Mouse (Mus musculus) embryonic stem cell, embryonic (primary cell): ENCODE measurements around the gene Nck2.

Source experiments
- CTCF ChIA-PET, 4 experiments: fragments of 300-600 bp in 2 of 4; fragments of 350-600 bp in 2 of 4; sonication (Branson Sonifier 250); formaldehyde crosslinking; loops; one replicate each; lab custom pipeline; 2022; ENCODE audit warnings: inconsistent platforms in 2 of 4; lab: Charles Lee
- POLR2A ChIA-PET, 4 experiments: fragments of 300-600 bp in 2 of 4; fragments of 350-600 bp in 2 of 4; sonication (Branson Sonifier 250); formaldehyde crosslinking; loops; one replicate each; lab custom pipeline; 2022; ENCODE audit warnings: antibody characterized with exemption in 4 of 4, inconsistent platforms in 1 of 4; lab: Charles Lee

Nck2 gene

DNA sequence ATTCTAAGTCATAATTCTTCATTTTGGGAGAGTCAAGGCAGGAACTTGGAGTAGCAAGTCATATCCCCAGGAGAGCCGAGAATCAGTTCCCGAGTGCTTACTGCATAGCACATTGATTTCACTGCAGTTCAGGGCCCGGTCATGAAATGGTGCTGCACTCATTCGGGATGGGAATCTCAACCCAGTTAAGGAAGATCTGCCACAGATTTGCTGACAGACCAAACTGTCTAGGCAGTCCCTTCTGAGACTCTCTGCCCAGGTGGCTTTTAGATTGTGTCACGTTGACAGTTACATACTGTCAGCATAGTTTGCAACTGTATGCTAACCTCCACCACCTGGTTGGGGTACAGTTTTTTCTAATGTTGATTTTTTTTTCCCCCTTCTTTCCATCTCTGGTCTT, 16.1 kb downstream of the Nck2 start:
- ChIA-PET CTCF (interaction anchor here in 1 of 4 experiments (0.7 kb wide), 1 partner anchor 13 kb away, joined by 3 read pairs; no protein-coding TSS in a partner anchor), POLR2A (no interaction called here)

DNA sequence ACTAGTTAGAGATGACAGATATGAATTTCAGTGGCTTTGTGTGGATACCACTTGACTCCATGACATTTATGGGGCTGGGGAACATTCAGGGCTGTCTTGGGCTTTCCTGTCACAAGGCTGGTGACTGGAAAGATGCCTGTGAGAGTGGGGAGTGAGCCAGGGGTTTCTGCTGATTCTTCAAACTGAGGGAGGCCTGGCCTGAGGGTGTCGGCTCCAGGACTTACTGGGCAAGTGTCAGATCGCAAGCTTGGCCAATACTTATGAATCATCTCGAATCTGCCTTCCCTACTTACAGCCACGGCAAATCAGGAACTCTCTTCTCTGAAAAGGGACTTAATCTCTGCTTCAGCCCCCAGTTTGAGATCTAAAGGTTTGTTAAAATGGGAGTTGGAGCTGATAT, 18.3 kb downstream of the Nck2 start:
- ChIA-PET POLR2A (interaction anchor here in 1 of 4 experiments (0.5 to 1.5 kb wide), 4 partner anchors 9 to 355 kb away, joined by 3 to 4 read pairs (median 4); no protein-coding TSS in a partner anchor), CTCF (no interaction called here)

DNA sequence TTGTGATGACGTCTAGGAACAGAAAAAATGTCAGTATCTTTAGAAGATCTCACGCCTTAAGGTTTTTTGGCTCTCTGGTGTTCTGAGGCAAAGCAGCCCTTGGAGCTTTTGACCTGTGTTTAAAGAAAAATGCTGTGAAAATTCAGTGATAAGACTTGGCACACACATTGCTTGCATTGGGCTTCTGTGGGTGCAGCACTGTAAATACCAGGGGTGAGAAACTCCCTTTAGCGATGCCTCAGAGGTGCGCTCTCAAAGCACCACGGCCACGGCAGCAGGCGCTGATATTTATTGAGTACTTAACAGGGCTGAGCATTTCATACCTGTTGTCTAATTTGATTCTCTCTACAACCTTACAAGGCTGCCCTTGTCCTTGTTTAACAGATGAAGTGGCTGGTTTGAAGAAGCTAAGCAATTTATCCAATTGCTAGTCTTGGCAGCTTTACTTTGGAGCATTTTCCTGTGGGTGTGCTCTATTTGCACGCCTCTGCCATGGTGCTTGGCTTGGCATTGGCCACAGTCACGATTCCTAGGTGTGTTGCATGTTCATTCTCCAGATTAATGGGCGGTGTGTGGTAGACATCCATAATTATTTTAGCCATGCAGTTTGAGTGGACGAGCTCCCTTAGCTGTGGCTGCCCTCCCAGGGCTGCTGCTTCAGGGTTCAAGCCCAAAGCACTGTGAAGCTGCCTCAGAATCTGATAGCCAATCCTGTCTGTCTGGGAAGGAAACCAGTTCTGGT, 19.7 kb downstream of the Nck2 start:
- ChIA-PET CTCF (no interaction called here), POLR2A (interaction anchor here in 2 of 4 experiments (0.7 to 2.1 kb wide), 5 partner anchors 8 to 19 kb away, joined by 3 to 5 read pairs (median 4); no protein-coding TSS in a partner anchor)

DNA sequence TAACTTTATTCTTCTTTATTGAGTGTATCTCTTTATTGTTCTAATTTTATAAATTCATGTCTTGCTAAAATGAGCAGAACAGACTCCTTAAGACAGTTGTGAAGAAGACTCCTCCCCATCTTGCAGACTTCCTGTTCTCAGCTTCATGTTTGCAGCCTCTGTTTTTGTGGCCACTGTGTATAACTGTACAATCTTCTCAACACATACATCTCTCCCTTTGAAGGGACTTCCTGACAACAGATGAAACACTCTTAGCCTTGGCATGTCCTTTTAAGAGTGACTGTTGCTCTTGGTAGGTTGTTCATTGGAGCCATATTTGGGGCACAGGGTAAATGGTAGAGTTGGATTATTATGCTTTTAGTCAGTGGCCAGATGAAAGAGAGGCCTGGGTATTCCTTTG, 20.6 kb downstream of the Nck2 start:
- CTCF ChIA-PET: no interaction called here
- POLR2A ChIA-PET: interaction anchor here in 2 of 4 experiments (0.8 to 2.1 kb wide), 3 partner anchors 9 to 10 kb away, joined by 4 to 5 read pairs (median 4); no protein-coding TSS in a partner anchor

DNA sequence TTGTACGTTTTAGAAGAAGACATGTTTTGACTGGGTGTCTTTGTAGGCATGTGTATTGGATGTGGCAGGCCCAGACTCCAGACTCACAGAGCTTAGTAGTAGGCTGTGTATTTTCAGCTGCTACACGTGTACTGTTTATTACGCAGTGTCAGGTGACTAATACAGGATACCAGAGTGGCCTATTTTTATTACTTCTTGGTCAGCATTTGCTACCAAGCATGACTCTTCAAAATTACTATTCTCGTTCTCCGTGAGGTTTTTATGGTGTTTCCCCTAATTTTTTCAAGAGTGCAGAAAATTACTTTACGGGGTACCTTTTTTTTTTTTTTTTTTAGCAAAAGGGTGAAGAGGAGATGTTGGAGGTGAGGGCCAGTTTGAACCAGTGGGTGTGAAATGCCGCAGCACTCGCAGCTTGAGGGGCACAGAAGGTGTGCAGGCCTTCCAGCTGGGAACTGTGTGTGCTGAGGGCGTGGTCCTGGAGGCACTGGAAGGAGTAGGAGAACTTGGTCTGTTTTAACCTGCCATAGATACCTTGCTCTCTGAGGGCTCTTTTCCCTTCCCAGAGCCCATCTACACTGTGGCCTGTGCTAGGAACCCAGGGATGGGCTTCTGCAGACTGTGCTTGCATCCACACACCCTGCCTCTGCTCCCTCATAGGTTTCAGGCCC, 21.7 kb downstream of the Nck2 start:
- POLR2A ChIA-PET: interaction anchor here in 2 of 4 experiments (0.5 to 2.1 kb wide), 3 partner anchors 9 to 45 kb away, joined by 3 to 5 read pairs (median 3); no protein-coding TSS in a partner anchor

DNA sequence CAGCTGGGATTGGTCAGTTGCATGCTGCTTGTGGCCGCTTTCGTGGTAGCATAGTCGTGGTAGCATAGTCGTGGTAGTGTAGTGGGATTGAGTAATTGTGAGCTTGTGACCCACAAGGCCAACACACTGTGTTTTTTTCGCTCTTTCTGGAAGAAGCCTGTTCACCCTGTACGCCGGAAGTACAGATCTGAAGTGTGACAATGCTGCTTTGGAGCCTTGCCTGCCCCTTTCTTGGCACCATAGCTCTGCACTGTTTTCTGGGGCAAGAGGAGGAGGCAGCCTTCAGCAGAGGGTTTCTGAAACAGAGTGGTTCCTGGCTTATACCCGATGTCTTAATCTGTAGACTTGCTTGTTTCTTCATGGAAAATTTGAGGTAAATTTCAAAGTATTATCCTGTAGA, 23.3 kb downstream of the Nck2 start:
- CTCF ChIA-PET: no interaction called here

More for the DNA sequence above, 21.7 kb downstream of the Nck2 start:
- CTCF ChIA-PET: no interaction called here

DNA sequence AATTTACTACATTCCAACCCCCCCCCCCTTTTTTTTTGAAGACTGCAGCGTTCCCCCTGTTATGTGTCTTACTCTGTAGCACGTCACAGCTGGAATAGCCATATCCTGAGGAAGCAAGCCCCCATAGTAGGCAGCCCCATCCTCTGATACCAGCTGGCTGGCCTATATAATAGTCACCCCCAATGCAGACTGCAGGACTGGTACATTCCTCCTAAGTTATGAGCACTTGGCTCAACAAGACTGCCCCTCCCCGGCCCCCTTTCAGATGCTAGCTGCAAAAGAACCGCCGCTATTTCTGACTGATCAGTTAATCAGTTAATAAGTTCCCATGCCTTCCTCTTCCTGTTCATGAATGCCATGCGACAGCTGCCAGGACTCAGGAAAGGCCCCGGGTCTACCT, 23.8 kb downstream of the Nck2 start:
- ChIA-PET POLR2A (no interaction called here), CTCF (no interaction called here)

More for the DNA sequence above, 23.3 kb downstream of the Nck2 start:
- POLR2A ChIA-PET: no interaction called here

DNA sequence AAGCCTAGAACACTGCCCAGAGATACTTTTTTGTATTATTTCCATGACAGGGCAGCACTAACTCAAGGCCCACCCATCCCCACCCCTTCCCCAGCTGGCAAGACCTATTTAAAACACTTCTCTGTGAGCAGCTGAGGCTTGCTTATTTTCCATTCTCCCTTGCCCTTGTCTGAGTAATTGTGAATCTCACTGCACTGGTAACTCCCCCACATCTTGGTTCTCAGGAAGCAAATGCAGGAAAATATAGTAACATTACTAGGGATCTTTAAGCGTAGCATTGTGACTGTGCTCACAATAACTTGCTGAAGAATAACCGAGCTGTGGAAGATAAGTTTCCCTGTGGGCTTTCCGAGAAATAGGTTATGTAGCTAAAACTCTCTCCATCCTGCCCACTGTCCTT, 24.6 kb downstream of the Nck2 start:
- ChIA-PET CTCF (interaction anchor here in 1 of 4 experiments (0.6 to 1.0 kb wide), 2 partner anchors 19 to 42 kb away, joined by 3 to 8 read pairs; no protein-coding TSS in a partner anchor), POLR2A (interaction anchor here in 2 of 4 experiments (0.8 to 1.4 kb wide), 4 partner anchors 14 to 174 kb away, joined by 3 to 5 read pairs (median 3); no protein-coding TSS in a partner anchor)

DNA sequence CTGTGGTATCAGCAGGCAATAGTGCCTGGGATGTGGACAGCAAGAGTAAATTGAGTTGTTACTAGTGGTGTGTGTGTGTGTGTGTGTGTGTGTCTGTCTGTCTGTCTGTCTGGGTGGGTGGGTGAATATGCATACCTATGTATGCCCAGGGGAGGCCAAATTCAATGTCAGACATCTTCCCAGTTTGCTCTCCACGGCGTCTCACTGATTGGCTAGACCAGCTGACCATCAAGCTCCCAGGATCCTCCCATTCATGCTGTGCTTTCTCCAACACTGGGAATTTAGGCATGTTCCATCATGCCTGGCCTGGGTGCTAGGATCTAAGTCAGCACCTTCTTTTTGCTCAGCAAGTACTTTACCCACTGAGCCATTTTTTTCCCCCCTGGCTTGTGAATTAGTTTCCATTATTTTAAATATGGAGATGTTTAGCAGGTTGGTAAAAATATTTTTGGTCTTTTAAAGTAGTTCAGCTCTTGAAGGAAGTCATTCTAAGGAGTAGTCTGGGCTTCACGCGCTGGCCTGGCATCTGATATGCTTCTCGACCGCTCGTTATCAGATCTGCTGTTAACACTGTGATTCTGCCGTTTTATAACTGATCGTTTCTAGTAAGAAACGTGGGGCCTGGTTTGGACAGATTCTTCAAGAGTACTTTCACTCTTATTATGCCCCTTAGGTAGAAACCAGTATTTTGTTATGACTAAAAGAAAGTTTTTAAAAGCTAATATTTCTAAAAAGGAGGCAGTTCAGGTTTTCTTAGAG, 26.2 kb downstream of the Nck2 start:
- POLR2A ChIA-PET: interaction anchor here in 2 of 4 experiments (1.0 to 1.6 kb wide), 6 partner anchors 8 to 30 kb away, joined by 3 to 8 read pairs (median 4); no protein-coding TSS in a partner anchor
- CTCF ChIA-PET: no interaction called here

DNA sequence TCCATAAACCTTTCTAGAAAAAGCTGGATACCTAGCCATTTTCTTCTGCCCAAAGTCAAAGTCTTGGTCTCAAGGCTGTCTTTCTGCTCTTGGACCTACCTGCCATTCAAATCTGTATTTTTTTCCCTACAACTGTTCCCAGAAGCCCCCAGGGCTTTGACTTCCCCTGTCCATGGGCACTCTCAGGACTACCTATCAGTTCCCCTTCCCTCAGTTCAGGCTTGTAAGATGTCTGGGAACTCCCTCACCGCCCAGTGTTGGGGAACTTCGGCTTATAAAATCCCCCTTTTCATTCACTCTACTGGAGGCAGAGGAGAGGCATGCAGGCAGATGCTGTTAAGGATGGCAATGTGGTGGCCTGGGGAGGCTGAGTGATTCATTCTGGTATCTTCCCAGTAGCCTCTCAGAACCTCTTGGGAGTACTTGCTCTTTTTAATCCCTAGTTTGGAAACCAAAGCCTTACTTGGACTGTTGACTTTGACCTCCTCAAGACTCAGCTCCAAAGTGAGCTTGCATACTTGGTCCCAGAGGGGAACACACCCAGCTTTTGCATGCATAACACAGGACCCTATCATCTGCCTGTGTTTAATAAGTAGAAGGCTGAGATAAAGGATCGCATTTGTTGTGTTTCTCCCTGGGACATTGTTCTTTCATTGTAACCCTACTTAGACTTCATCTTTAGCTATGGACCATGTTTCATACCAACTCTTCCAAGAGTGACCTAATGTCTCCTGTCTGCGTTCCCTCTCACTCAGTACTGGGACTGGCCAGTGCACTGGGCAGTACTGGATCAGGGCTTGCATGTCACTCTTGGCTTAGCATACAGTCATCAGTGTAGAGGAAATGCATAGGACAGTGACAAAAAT, 27.0 kb downstream of the Nck2 start:
- ChIA-PET POLR2A (interaction anchor here in 2 of 4 experiments (0.7 to 1.6 kb wide), 8 partner anchors 9 to 30 kb away, joined by 3 to 8 read pairs (median 3); no protein-coding TSS in a partner anchor), CTCF (no interaction called here)

DNA sequence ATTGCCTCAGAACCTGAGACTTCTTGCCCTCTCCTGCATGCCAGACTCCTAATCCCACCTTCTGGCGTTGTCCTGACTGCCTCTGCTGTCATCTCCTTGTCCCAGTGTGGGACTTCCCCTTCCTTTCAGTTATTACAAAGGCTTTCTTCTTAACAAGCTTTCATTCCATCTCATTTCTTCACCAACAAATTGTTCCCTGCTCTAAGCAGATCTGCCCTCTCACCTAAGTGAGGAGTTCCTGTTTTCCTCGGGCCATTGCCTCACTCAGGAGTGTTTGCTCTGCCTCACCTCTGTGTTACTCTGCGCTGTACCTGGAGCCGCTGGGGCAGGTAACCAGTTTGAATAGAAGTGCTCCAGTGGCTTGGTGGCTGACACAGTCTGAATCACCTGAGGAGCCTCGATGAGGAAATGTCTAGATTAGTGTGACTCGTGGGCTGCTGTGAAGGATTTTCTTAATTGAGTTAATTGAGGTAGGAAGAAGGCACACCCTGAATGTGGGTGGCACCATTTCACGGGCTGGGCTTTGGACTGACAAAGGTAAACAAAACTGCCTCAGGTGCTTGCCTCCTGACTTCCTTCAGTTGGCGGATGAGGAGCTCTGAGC, 27.8 kb downstream of the Nck2 start:
- CTCF ChIA-PET: interaction anchor here in 1 of 4 experiments (0.6 kb wide), 1 partner anchor 15 kb away, joined by 4 read pairs; no protein-coding TSS in a partner anchor
- POLR2A ChIA-PET: interaction anchor here in 2 of 4 experiments (0.7 to 1.6 kb wide), 7 partner anchors 9 to 26 kb away, joined by 3 to 8 read pairs (median 3); no protein-coding TSS in a partner anchor

DNA sequence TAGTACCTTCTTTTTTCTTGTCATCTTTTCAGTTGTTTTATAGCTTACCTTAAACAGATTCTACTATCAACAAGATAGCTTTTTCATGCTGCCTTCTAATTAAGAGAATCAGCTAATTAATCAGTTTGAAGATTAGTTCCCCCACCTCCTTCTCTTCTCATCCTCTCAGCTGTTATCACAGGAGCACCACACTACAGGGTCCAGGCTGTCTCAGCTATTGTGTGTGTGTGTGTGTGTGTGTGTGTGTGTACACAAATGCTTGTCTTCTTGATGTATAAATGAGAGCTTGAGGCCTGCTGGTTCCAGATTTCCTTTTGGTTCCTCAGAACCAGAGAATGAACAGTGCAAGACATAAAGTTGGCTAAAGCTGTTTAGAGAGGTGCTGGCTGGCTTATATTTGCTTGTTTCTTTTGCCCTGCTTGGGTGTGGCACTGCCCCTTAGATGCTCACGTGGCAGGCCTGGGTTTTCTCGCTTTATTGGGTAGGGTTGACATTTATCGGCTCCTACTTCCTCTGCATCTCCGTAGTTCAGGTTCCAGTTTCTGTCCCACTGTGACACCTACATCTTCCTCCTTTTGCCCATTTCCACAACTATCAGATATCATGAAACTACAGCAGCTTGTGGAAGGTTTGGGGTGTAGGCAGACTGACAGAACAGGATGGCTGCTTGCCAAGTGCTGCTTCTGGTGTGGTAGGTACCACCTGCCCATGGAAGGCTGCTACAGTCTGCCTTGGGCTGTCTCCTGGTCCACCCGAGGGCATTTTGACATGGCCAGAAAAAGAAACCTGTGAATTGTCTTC, 29.6 kb downstream of the Nck2 start:
- POLR2A ChIA-PET: interaction anchor here in 2 of 4 experiments (1.2 to 1.8 kb wide), 5 partner anchors 9 to 28 kb away, joined by 3 to 6 read pairs (median 5); no protein-coding TSS in a partner anchor

DNA sequence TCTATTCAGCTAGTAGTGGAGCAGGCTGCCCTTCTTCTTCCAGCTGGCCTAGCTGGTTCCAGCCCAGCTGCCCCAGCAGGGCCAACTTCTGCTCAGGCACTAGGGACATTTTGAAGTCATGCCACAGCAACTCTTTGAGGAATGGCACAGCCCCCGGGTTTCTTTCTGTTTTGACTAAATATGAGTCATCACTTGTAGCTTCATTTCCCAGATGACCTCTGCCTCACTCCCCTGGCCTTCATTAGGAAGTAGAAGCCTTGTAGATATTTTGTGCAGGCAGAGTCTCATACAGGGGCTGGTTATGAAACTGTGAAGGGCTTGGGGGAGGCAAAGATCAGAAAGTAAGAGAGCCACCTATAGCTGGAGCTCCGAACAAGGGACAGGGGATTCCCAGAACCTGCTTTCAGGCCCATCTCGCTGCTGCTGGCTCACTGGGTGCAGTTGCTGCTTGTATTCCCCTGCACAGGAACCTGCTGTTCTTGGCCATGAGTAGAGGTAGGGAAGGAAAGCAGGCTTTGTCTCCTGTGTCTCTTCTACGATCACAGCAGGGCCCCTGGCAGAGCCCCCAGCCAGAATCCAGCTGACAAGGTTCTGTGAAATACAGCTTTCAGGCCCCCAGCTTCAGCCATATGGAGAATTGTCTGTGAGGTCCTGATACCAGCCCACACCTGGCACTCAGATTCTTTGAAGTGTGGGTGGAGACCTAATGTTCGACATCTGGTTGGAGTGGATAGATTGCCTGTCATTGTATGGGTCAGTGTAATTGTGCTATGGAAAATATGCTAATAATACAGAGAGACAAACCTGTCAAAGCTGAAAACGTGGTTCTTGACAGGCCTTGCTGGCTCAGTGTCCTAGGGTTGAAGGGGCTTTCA, 30.4 kb downstream of the Nck2 start:
- CTCF ChIA-PET: no interaction called here

More for the DNA sequence above, 29.6 kb downstream of the Nck2 start:
- CTCF ChIA-PET: interaction anchor here in 1 of 4 experiments (0.6 kb wide), 1 partner anchor 13 kb away, joined by 3 read pairs; no protein-coding TSS in a partner anchor

DNA sequence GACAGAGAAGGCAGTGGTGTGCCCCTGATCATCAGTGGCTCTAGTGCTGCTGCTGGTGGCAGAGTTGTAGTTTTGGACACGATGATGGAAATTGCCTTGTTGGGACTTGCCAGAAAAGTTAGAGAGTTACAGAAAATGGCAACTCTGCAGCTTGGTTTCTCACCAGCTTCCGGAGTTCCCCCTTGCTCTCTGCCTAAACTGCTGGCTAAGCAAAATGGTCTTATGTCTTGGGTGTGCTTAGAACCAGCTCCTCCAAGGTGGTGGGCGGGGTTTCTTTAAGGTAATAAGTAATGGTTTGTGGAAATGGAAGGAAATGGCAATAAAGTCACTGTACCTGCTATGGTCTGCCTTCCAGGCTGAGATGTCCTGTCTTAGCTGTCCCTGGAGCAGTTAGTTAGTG, 33.6 kb downstream of the Nck2 start:
- ChIA-PET CTCF (no interaction called here), POLR2A (interaction anchor here in 1 of 4 experiments (0.9 kb wide), 1 partner anchor 33 kb away, joined by 3 read pairs; the partner anchor contains the start of gene Nck2)

More for the DNA sequence above, 30.4 kb downstream of the Nck2 start:
- POLR2A ChIA-PET: interaction anchor here in 2 of 4 experiments (1.0 to 1.8 kb wide), 5 partner anchors 8 to 20 kb away, joined by 3 to 5 read pairs (median 4); no protein-coding TSS in a partner anchor

DNA sequence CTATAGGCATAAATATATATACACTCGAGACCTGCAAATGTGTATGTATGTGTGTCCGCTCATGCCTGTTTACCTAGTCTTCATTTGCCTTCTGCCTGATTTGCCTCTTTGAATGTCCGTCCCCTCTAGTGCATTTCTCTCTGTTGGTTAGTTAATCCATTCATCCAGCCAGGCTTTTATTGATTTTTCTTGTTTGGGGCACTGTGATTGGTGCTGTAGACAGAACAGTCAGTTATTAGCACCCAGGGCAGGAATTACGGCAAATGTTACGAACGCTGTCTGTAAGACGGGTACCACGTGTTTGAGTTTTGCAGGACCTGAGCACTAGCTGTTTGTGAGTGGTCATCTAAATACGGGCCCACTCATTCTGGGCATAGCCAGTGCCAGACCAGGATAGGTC, 40.8 kb downstream of the Nck2 start:
- ChIA-PET CTCF (no interaction called here), POLR2A (no interaction called here)
